Mouse (Mus musculus) forebrain, embryonic 10.5 days (tissue): ENCODE data around the gene Wiz. TPM values are rescaled to one million over a fixed set of nuclear protein-coding genes. Genes with fewer than 3 reads are reported as not detected.
A peak's percentile ranks its signal among the peaks of the same experiment; 100 is the strongest.

Experiments used
- DNase-seq: peaks from one replicate; pipeline ENCODE4 v3.0.0-alpha.2; 2017; ENCODE audit warnings: low spot score; ENCODE audit errors: extremely low spot score
- H3K27ac ChIP-seq: fragments of 300-500 bp; sonication (generic); 2 replicates; pipeline ENCODE4 v1.5.1; 2016; ENCODE audit warnings: mild to moderate bottlenecking
- H3K27me3 ChIP-seq: fragments of 300-500 bp; sonication (generic); 2 replicates; pipeline ENCODE4 v1.6.1; 2016; ENCODE audit warnings: mild to moderate bottlenecking; ENCODE audit not compliant: poor library complexity, severe bottlenecking
- H3K36me3 ChIP-seq: fragments of 300-500 bp; sonication (generic); replicated peaks from 2 replicates; pipeline ENCODE4 v1.6.1; 2016; ENCODE audit warnings: mild to moderate bottlenecking, moderate library complexity
- H3K4me1 ChIP-seq: fragments of 300-500 bp; sonication (generic); 2 replicates; pipeline ENCODE4 v1.6.1; 2016
- H3K4me3 ChIP-seq: fragments of 300-500 bp; sonication (generic); 2 replicates; pipeline ENCODE4 v1.5.1; 2016; ENCODE audit warnings: mild to moderate bottlenecking, moderate library complexity
- H3K9me3 ChIP-seq: fragments of 300-500 bp; sonication (generic); 2 replicates; pipeline ENCODE4 v1.6.1; 2016; ENCODE audit warnings: mild to moderate bottlenecking, moderate library complexity
- WGBS: fragments of 180-500 bp; shearing (Covaris S2); methylation state at CpG from one replicate; pipeline ENCODE4 v1.1.7; 2016; 5-methylcytosine and 5-hydroxymethylcytosine counted together
- polyA plus RNA-seq: library from polyadenylated mRNA; unstranded; fragments of >200 nt; fragmentation: Nextera tagmentation; extraction: Ambion mirVana; gene quantifications from 2 replicates; pipeline ENCODE4 v1.2.1, GENCODE M21; 2016

The Wiz gene
- polyA plus RNA-seq = 24.9 and 25.9 TPM in 2 replicates

DNA sequence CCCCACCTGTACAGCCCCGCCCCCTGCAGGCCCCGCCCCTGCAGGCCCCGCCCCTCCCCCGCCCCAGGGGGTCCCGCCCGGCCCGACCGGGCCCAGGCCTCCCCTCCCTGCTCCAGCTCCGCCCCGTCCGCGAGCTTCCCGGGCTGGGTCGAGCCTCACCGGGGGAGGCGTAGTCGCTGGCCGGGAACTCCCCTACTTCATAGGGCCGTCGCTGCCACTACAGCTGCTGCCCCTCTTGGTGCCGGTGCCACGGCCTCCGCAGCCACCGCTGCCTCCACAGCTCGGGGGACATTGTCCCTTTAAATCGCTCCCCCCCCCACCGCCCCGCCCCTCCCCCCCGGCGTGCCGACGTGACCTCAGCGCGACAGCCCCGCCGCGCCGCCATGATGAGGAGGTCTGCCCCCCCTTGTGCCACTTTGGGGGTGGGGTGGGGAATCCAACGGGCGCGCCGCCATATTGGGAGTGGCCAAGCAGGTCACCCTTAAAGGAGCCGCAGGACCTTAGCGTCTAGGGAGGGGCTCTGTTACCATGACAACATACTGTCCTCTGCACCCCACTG, at the start of gene Wiz:
Gene Wiz, minus strand, starts transcription at position 339 of the 559 bp plus-strand sequence.
- peak within 1 kb of the TSS; percentile 96 for H3K27ac ChIP-seq
- no peaks in the 10 kb centered on the region for H3K9me3 ChIP-seq
- H3K36me3 ChIP-seq = peaks cover 10% of the 10 kb centered on the region
- peaks cover 34% of the 10 kb centered on the region for H3K4me1 ChIP-seq
- peaks cover 54% of the 10 kb centered on the region for H3K27me3 ChIP-seq
- DNase-seq = peak; percentile 90
- 0% methylated on average over 38 of the region's 44 CpGs for WGBS
- H3K4me3 ChIP-seq = peak within 1 kb of the TSS; percentile 88

DNA sequence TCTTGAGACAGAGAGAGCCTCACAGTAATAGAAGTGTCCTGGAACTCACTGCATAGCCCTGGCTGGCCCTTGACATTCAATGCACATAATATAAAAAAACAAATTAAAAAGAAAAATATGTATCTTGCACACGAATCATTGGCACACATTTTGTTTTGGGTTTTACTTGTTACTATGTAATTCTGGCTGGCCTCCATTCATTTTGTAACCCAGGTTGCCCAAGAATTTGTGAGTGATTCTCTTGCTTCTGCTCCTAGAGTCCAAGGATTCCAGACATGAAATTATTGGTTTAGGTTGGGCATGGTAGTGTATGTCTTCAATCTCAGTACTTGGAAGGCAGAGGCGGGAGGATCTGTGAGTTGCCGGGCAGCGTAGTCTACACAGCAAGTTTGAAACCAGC, 47.9 kb upstream of the Wiz start:
- Histone ChIP-seq H3K4me3 (no peak overlapping the region), H3K4me1 (no peaks in the 10 kb centered on the region), H3K27ac (no peak overlapping the region), H3K9me3 (no peaks in the 10 kb centered on the region), H3K36me3 (no peaks in the 10 kb centered on the region), H3K27me3 (no peaks in the 10 kb centered on the region)
- 92% methylated on average over 4 of the region's 4 CpGs for WGBS
- no peak for DNase-seq

DNA sequence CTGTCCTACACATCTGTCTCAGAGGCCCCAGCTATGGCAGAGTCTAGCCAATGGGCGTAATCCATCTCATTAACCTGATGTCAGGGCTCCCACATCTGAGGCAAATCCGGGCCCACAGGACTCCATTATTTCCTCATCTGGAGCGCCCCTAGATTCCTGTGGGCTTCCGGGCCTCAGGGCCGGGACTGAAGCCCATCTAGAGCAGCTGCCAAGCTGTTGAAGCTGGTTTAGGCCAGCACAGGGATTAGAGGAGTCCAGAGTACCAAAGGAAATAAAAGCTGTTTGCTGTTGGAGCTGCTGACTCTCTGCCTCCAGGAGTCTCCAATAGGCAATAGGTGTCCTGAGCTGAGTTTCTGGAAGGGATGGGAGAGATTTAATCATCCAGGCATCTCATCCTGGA, 45.9 kb upstream of the Wiz start:
- Histone ChIP-seq H3K4me1 (no peaks in the 10 kb centered on the region), H3K27me3 (no peaks in the 10 kb centered on the region), H3K36me3 (no peaks in the 10 kb centered on the region), H3K4me3 (no peak overlapping the region), H3K9me3 (no peaks in the 10 kb centered on the region), H3K27ac (no peak overlapping the region)
- WGBS = 76% methylated on average over 5 of the region's 5 CpGs
- no peak for DNase-seq

DNA sequence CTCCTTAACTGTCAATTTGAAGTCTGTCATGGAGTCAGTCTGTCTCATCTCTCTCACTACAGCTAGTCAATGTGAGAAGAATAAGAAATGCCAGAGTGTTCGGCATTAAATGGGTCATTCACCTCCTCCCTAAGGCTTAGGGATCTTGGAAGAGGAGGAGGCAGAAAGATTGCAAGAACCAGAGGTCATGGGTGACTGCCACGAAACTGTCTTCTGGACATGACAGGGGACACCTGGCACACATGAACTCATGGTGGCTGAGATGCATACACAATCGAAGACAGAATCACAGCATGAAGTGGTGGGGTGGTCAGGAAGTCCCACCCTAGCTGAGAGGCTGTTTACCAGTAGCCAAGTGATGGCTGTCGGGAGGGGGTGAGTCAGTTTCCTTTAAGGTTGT, 45.1 kb upstream of the Wiz start:
- no peaks in the 10 kb centered on the region for H3K9me3 ChIP-seq
- H3K36me3 ChIP-seq = no peaks in the 10 kb centered on the region
- no peaks in the 10 kb centered on the region for H3K27me3 ChIP-seq
- H3K4me1 ChIP-seq = no peaks in the 10 kb centered on the region
- no peak overlapping the region for H3K4me3 ChIP-seq
- DNase-seq = no peak
- WGBS = 83% methylated on average over 4 of the region's 4 CpGs
- no peak overlapping the region for H3K27ac ChIP-seq

DNA sequence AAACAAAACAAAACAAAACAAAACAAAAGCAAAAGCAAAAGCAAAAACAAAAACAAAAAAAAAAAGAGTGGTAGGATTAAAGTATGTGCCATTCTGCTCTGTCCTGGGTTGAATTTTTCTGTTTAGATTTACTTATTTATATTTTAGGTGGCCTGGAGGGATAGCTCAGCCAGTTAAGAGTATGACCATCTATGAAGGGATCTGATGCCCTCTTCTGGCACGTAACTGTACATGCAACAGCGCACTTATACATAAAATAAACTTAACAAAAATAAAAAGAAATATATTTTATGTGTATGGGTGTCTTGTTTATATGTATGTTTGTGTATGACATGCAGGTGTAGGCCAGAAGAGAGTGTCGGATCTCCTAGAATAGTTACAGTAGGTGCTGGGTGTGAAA, 42.7 kb upstream of the Wiz start:
- no peak overlapping the region for H3K4me3 ChIP-seq
- H3K36me3 ChIP-seq = no peaks in the 10 kb centered on the region
- H3K27ac ChIP-seq = no peak overlapping the region
- H3K27me3 ChIP-seq = no peaks in the 10 kb centered on the region
- H3K9me3 ChIP-seq = no peaks in the 10 kb centered on the region
- no peak for DNase-seq
- WGBS = 56% methylated on average over 3 of the region's 3 CpGs
- no peaks in the 10 kb centered on the region for H3K4me1 ChIP-seq

DNA sequence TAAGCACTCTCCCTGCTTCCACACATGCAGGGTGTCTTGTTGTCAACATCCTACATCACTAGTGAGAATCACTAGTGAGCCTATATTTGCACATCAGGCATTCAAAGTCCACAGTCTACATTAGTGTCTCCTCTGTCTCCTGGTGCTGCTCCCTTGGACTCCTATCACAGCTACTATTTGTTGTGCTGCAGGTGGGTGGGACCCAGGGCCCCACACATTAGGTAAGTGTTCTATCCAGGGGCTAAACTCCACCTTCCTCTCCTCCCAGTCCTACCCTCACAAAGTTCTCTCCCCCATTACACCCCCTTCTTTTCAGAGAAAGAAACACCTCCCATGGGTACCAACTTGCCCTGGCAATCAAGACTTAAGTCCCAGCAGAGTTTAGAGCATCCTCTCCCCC, 37.4 kb upstream of the Wiz start:
- no peaks in the 10 kb centered on the region for H3K9me3 ChIP-seq
- H3K36me3 ChIP-seq = no peaks in the 10 kb centered on the region
- no peak overlapping the region for H3K27ac ChIP-seq
- H3K27me3 ChIP-seq = no peaks in the 10 kb centered on the region
- no peaks in the 10 kb centered on the region for H3K4me1 ChIP-seq
- no peak overlapping the region for H3K4me3 ChIP-seq
- no peak for DNase-seq

DNA sequence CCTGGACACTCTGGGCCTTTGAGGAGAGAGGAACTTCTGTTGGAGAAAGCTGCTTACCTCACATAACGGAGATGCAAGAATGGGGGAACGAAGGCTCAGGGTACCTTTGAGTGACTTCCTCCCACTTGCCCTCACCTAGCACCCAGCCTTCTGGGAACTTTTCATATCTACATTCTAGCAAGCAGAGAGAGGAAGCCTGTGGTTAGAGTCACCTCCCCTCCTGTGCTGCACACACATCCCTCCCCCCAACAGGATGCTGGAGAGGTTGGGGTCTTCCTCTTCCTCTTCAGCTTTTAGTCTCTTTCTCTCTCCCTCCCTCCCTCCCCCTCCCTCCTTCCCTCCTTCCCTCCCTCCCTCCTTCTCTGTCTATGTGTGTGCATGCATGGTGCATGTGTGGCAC, 34.8 kb upstream of the Wiz start, which contains the start of gene Pglyrp2:
Gene Pglyrp2, minus strand, starts transcription at position 134 of the 400 bp plus-strand sequence.
- Histone ChIP-seq H3K27ac (no peak within 1 kb of the TSS), H3K36me3 (no peaks in the 10 kb centered on the region), H3K4me3 (no peak within 1 kb of the TSS), H3K4me1 (no peaks in the 10 kb centered on the region), H3K9me3 (no peaks in the 10 kb centered on the region), H3K27me3 (no peaks in the 10 kb centered on the region)
- DNase-seq = no peak
- 82% methylated on average over 2 of the region's 2 CpGs for WGBS

DNA sequence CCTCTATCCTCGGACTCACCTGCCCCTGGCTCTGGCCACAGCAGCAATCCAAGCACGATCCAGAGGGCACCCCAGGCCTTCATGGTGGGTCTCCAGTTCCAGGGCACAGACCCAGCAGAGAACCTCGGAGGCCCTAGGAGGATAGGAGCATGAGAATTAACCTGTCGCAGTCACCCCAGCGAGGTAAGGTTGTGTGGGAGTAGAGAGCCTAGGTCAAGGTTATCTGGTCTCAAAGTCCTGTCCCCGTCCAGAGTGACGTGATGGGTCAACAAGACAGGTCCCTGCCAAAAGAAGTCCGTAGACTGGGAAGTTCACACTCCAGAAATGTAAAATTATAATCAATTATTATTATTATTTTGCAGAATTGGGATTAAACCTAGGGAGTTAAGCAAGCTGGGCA, 31.5 kb upstream of the Wiz start:
- no peaks in the 10 kb centered on the region for H3K36me3 ChIP-seq
- DNase-seq = no peak
- no peaks in the 10 kb centered on the region for H3K4me1 ChIP-seq
- H3K27ac ChIP-seq = no peak overlapping the region
- H3K27me3 ChIP-seq = peaks cover 15% of the 10 kb centered on the region
- 83% methylated on average over 8 of the region's 8 CpGs for WGBS
- H3K4me3 ChIP-seq = no peak overlapping the region
- H3K9me3 ChIP-seq = no peaks in the 10 kb centered on the region

DNA sequence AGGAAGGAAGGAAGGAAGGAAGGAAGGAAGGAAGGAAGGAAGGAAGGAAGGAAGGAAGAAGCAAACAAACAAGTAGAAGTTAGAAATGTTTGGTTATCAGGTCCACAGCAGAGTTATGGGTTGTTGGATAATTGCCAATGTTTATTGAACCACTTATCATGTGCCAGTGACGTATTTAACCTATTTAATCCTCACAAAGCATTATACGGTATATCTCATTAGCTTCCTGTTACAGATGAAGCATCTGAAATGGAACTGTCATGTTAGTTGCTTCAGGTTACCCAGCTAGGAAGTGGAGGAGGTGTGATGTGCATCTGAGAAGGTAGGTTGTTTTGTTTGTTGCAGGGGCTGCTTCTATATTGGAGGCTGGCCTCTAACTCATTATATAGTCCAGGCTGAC, 30.8 kb upstream of the Wiz start:
- H3K4me1 ChIP-seq = no peaks in the 10 kb centered on the region
- H3K36me3 ChIP-seq = no peaks in the 10 kb centered on the region
- H3K4me3 ChIP-seq = no peak overlapping the region
- H3K9me3 ChIP-seq = no peaks in the 10 kb centered on the region
- no peak overlapping the region for H3K27ac ChIP-seq
- H3K27me3 ChIP-seq = peaks cover 23% of the 10 kb centered on the region
- no peak for DNase-seq
- 85% methylated on average over 2 of the region's 2 CpGs for WGBS

DNA sequence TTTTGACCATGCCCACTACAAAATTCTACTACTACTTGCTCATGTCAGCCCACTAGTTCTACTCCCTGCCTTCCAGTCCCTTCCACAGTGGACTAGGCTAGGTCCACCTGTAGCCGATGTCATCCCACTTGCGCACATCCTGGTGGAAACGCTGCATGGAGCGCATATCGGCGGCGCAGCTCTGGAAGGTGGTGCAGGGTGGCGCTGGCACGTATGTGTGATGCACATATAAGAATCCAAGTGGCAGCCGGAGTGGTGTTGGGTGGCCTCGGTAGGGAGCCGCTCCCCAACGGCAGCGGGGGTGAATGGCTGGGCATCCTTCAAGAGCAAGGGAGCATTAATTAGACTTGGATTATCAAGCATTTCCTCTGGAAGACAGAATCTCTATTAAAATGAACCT, 27.5 kb upstream of the Wiz start:
- no peaks in the 10 kb centered on the region for H3K36me3 ChIP-seq
- H3K27ac ChIP-seq = no peak overlapping the region
- WGBS = 96% methylated on average over 14 of the region's 14 CpGs
- no peak for DNase-seq
- no peaks in the 10 kb centered on the region for H3K9me3 ChIP-seq
- H3K4me3 ChIP-seq = no peak overlapping the region
- H3K4me1 ChIP-seq = no peaks in the 10 kb centered on the region
- H3K27me3 ChIP-seq = peaks cover 29% of the 10 kb centered on the region

DNA sequence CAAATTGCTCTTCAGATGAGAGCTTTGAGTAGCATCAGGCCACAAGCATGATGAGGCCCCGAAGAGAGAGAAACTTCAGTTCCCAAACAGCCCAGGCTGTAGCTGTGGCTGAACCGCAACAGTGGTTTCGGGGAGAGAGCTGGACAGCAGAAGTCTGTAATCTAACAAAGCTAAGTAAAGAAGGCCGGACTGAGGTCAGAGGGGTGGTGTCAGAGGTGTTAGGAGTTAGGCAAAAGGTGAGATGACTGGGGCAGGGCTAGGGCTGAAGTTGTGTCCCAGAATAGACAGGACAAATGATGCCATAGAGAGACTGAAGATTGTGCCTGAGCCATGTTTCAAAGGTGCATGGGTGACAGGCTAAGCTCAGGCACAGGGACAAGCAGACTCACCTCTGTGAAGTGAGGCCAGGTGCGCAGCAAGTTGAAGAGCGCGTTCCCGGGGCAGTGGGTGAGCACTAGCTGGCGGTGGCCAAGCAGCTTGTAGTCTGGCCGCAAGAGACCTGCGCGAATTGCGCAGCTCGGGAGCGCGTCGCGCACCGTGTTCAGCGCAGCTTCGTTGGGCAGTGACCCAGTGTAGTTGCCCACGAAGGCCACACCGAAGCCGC, 26.3 kb upstream of the Wiz start:
- no peaks in the 10 kb centered on the region for H3K4me1 ChIP-seq
- DNase-seq = no peak
- no peaks in the 10 kb centered on the region for H3K36me3 ChIP-seq
- no peak overlapping the region for H3K4me3 ChIP-seq
- H3K27me3 ChIP-seq = peaks cover 29% of the 10 kb centered on the region
- WGBS = 52% methylated on average over 24 of the region's 24 CpGs
- H3K27ac ChIP-seq = no peak overlapping the region
- H3K9me3 ChIP-seq = no peaks in the 10 kb centered on the region

DNA sequence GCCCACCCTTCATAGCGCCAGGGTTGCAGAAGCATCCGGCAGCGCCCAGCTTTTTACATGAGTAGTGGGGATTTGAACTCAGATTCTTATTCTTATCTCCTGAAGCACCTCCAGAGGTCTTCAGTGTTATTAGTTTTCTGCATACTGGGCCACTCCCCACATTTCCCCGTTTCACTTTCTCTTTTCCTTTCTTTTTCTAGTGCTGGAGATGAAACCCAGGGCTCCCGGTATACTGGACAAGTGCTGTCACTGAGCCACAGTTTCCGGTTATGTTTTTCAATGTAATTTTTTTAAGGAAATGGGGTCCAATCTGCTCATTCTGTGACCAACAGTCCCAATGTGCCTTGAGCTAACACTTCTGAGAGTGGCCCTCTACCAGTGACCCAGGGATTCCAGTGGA, 22.7 kb upstream of the Wiz start:
- no peaks in the 10 kb centered on the region for H3K4me1 ChIP-seq
- no peak for DNase-seq
- 90% methylated on average over 6 of the region's 6 CpGs for WGBS
- H3K27ac ChIP-seq = no peak overlapping the region
- H3K36me3 ChIP-seq = no peaks in the 10 kb centered on the region
- peaks cover 25% of the 10 kb centered on the region for H3K27me3 ChIP-seq
- H3K4me3 ChIP-seq = no peak overlapping the region
- no peaks in the 10 kb centered on the region for H3K9me3 ChIP-seq

DNA sequence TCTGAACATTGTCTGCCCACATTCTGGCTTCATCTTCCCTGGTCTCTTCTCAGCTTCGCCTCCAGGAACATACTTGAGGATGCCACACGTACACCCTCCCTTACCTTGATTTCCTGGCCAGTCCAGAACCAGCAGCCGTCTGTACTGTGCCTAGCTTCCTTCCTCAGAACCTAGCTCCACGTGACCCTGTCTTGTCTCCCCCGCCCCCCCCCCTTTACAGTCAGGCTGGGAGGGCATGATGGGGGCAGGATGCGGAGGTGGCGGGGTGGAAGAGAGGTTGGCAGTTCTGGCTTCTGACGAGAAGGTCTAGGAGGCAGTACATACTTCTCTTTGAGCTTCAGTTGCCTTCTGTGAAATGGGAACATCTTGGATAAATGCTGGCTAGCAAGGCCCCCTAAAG, 14.2 kb upstream of the Wiz start, which contains the start of gene Rasal3:
Gene Rasal3, minus strand, starts transcription at position 167 of the 400 bp plus-strand sequence.
- WGBS = 81% methylated on average over 8 of the region's 8 CpGs
- Histone ChIP-seq H3K4me3 (no peak within 1 kb of the TSS; the same call in 1 of the 2 replicates), H3K27ac (no peak within 1 kb of the TSS), H3K36me3 (no peaks in the 10 kb centered on the region), H3K9me3 (no peaks in the 10 kb centered on the region), H3K4me1 (no peaks in the 10 kb centered on the region), H3K27me3 (peaks cover 23% of the 10 kb centered on the region)
- no peak for DNase-seq
